Mouse (Mus musculus): ENCODE measurements around the gene Anpep.

Gene Anpep

DNA sequence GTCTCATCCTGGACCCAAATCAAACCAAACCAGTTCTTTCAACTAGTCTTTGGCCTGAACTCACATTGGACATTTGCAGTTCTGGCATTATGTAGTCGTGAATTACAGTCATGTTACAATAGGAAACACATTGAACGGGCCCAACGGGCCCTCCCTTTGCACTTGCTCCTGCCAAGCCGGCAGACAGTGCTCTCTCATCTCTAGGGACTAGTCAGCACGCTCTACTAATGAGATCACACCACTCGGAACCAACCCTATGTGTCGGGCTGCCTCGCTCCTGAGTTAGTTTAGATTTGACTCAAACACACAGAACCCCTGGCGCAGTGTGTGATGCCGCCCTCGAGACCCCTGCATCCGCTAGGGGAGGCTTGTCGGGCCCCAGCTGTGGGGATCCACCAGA, 7.0 kb upstream of the Anpep start:
- DNase-seq (ENCODE audit: low spot score in 2 of 2): no peak

GRCm38 (mm10) chr7:79866294-79867000, 5.6 kb upstream of the Anpep start:
- no peak for DNase-seq (ENCODE audit: low spot score in 2 of 2)

DNA sequence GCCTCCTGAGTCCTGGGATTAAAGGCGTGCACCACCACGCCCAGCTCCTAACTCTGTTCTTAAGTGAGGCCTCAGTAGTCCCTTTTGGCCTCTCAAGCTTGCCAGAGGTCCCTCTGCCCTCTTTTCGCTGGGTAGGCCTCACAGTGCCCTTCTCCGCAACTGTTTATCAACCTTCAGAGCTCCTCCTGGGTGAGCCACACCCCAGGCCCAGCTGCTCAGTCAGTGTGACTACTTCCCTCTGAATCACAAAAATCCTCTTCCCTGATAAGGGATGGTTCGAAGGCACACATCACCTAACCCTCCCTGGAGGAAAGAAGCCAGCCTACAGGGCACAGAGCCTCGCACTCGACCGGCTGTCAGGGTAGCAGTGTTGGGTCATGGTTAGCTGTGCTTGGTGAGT, 935 bp upstream of the Anpep start:
- no peak for DNase-seq (ENCODE audit: low spot score in 2 of 2)

DNA sequence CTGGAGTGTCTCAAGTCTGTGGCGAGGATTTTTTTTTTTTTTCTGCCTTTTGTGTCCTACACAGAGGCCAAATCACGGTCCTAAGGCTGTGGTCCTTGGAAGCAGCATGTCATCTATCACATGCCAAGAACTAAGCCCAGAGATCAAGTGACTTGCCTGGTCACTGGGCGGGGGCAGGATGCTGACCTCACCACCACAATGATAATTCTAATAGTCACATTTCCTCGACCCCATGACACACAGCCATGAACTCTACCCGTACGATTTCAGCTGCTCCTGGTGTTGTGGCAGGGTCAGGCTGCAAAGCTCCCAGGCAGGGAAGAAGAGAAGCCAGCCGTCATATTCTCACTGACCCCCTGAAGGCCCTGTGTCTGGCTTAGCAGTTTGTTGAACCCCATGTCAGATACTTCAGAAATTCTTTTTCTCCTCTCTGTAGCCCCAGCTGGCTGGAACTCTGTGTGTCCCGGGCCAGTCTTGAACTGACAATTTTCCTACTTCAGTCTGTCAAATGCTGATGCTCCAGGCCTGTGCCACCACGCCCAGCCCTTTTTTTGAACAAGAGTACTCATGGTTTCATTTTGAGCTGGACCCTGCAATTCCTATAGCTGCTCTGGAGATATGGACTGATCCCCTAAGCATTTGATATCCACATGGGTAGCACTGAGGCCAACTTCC, 1.8 kb downstream of the Anpep start:
- DNase-seq (ENCODE audit: low spot score in 2 of 2): no peak

GRCm38 (mm10) chr7:79858202-79858934, 2.5 kb downstream of the Anpep start:
- no peak for DNase-seq (ENCODE audit: low spot score in 2 of 2)

GRCm38 (mm10) chr7:79856305-79856704, 4.6 kb downstream of the Anpep start:
- no peak for DNase-seq (ENCODE audit: low spot score in 2 of 2)

DNA sequence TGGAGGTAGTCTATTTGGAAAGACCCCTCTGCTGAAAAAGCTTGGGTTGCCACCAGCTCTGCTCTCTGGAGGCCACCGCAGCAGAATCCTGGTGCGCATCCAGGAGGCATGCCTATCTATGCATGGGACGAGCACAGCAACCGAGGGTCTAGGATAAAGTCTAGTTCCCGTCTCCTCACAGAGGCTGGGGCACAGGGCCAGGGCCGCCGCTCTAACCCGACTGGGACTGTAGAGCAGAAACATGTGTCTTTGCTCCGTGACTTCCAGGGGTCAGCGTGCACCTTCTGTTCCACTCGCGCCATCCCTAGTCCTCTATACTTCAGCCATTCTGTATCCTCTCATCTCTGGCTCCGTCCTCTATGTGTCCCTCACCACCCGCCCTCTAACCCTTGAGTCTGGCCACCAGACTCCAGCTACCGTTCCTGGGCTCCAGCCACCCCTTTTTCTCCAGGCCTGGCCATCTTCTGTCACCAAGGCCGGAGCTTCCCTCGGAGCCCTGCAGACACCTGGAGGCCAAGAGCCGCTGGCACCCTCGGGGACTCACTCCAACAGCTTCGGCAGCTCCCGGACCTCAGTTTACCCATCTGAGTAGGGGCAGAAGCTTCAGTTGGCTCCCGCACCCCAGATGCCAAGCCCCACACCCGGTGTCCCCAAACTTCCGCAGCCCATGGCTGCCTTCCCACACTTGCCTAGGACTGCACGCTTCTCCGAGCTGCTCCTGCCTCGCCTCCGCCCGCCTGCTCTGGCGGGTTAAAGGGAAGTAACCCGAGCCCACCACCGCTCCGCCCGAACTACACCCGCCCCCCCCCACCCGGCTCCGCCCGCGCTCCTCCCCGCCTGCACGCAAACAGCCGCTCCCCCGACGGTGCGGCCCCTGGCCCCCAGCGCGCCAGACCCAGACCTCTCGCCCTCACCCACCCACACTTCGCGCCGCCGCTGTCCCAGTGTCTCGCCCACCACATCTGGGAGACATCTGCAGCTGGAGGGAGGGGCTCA, 13.1 kb downstream of the Anpep start:
- DNase-seq (ENCODE audit: low spot score in 2 of 2): no peak

- DNase-seq (ENCODE audit: low spot score in 2 of 2): no peak
These were observed 14.5 kb downstream of the Anpep start for GRCm38 (mm10) chr7:79846342-79846741.

DNA sequence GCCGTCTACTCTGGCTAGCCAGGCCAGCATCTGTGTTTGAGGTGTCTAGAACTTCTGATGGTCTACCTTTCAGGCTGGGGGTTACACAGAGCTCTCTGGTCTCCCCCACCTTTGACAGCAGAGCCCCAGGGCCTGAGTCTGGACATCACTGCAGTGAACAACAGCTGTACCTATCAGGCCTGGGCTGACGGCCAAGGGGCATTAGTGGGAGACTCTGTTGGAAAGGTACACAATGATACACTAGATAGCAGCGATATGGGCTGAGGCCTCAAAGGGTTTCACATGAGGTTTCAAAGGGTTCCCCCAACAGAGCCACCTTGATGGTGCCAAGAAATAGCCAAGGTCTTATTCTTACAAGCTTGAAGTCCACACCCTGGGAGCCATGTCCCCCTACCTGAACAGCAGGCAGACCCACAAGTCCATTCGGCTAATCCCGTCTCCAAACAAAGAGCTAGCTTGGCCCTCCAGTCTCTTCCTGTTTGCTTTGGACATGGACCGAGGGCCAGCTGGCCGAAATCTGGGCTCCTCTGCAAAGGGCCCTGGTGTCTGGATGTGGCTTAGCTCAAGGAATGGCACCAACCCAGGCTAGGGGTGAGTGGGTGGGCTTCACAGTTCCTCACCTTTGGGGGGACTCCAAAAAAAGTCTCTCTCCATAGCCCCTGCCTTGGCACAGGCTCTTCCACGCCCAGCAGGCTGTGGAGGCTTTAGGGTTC, 16.6 kb downstream of the Anpep start:
- no peak for DNase-seq (ENCODE audit: low spot score in 2 of 2)

DNA sequence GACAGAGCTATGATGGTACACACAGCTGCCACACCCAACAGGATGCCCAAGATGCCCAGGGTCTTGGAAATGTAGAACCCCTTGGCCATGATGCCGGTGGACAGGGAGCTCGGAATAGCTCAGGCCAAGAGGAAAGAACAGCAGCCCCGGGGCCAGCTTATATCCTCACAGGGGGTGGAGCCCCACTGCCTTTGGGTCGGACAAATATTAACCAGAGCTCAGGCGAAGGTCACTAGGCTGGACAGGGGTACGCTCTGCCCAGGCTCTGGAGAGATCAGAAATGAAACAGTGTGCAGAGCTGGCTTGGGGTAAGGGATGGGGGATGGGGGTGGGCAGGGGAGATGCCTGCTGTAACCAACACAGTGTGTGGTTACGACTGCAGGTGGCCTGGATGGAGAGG, 18.7 kb downstream of the Anpep start:
- DNase-seq (ENCODE audit: low spot score in 2 of 2): no peak

DNA sequence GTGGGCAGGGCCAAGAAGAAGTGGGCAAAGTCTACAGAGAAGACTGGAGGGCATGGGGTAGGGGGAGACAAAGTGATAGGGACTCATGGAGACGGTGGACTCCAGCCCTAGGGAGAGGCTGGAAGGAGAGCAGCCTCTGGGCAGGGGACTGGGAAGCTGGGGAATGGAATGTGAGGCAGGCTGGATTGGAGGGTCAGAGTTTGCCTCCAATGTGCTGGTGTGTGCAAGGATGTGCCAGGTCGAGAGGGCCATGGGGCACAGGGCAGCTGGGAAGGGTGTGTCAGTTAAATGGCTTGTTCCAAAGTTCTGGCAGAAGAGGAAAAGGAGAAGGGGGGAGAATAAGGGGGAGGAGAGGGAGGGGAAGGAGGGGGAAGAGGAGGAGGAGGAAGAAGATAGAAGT, 23.6 kb downstream of the Anpep start:
- DNase-seq (ENCODE audit: low spot score in 2 of 2): no peak

GRCm38 (mm10) chr7:79835196-79835595, 25.7 kb downstream of the Anpep start:
- DNase-seq (ENCODE audit: low spot score in 2 of 2): no peak

DNA sequence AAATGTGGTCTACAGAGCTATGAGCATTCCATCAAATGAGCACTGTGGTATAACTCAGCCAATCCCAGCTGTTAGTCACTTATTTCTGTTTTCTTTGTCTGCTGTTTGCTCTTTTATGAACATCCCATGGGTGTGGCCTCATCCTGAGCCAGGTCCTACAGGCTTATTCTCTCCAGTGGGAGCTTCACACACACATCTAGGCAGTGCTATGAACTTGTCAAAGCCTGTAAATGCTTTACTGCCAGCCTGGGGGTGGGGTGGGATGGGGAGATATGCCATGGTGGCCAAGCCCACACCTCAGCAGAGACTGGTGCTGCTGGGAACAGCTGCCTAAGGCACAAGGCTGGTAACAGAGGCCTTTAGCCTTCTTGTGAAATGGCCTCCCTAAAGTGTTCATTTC, 27.9 kb downstream of the Anpep start:
- DNase-seq (ENCODE audit: low spot score in 2 of 2): no peak

GRCm38 (mm10) chr7:79831585-79831984, 29.3 kb downstream of the Anpep start:
- no peak for DNase-seq (ENCODE audit: low spot score in 2 of 2)

DNA sequence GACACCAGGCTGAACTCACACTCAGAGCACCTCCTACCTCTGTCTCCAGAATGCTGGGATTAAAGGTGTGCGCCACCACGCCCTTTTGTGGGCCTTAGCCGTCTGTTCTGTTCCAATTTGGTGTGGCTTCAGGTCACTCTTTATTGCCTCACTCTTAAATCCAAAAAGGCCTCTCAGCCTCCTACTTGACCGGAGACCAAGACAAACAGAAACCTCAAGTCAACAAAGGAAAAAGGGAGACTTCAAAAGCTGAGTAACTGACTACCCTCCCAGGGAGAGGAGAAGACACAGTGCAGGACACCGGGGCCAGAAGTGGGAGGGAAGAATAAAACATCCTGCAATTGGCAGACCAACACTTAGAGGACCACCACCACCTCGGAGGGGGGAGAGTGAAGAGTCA, 29.7 kb downstream of the Anpep start:
- no peak for DNase-seq (ENCODE audit: low spot score in 2 of 2)

GRCm38 (mm10) chr7:79828341-79828740, 32.5 kb downstream of the Anpep start:
- DNase-seq (ENCODE audit: low spot score in 2 of 2): no peak

- no peak for DNase-seq (ENCODE audit: low spot score in 2 of 2)
These were observed 38.7 kb downstream of the Anpep start for GRCm38 (mm10) chr7:79822092-79822695.

DNA sequence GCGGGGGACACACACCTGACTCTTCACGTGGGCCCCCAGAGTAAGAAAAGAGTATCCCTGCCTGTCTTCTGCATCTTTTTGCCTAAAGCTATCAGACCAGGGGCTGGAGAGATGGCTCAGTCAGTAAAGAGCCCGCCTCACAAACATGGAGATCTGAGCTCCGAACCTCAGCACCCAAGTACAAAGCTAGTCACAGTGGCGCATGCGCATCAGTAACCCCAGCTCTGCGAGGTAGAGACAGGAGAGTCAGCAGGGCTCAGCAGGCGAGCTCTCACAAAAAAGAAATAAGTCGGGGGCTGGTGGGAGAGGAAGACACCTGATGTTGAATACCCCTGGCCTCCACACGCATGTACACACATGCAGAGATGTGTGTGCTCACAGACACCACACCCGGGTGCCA, 40.9 kb downstream of the Anpep start:
- DNase-seq (ENCODE audit: low spot score in 2 of 2): no peak

DNA sequence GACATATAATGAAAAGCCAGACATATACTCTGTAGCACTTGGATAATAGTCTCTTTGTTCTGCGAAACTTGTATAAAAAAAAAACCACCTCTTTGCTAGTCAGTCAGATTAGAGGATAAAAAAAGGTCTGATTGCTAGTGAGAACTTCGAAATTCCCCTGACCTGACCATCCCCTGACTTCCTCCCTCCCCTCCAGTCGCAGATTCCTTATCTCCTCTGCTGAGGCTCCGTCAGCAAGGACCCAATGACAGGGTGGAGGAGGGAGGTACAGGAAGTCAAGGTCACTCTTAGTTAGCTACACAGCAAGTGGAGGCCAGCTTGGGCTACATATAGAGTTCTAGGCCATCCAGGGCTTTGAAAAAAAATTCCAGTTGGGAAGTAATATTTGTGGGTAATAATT, 41.3 kb downstream of the Anpep start:
- no peak for DNase-seq (ENCODE audit: low spot score in 2 of 2)

- no peak for DNase-seq (ENCODE audit: low spot score in 2 of 2)
These were observed 42.5 kb downstream of the Anpep start for GRCm38 (mm10) chr7:79818321-79818720.

- no peak for DNase-seq (ENCODE audit: low spot score in 2 of 2)
These were observed 47.5 kb downstream of the Anpep start for GRCm38 (mm10) chr7:79813409-79813808.

All from spleen, postnatal 4 days (tissue).